Mouse (Mus musculus) ES-E14 (cell line): ENCODE measurements at regions not wholly inside any gene's neighbourhood (a gene's known extent, or its start where the extent isn't known, plus 50 kb on each side); places are given as distances from the start of the nearest gene placed in this dataset.

Experiments
- MAFK ChIP-seq: IDR thresholded peaks from 2 replicates; pipeline ENCODE4 v1.6.1; 2014; ENCODE audit warnings: mild to moderate bottlenecking, low read depth, low read length, inconsistent platforms; ENCODE audit not compliant: insufficient read depth
- ZNF384 ChIP-seq: IDR thresholded peaks from 2 replicates; pipeline ENCODE4 v1.6.1; 2012; ENCODE audit warnings: low read depth, low read length, inconsistent platforms

DNA sequence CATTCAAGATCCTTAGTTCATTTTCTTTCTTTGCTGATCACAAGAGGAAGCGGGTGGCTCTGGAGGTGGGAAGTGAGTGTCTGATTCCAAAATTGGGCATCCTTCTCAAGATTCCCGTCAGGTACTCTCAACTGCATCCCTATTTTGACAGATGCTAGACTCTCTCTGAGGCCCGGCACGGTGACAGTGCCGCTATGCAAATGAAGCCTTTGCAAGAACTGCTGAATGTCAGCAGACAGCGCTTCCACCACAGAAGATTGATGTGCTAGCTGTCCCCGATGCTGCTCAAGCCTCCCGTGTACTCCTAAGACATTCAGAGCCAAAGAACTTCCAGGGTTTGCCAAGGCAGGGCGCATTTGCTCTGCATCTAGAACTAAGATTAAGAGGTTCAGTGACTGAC is 50.9 kb upstream of the Cpne4 start:
- no peak for TF ChIP-seq ZNF384
- no peak for TF ChIP-seq MAFK
